10 mouse cellular contexts compared by ENCODE assay signal in the genomic region with DNA sequence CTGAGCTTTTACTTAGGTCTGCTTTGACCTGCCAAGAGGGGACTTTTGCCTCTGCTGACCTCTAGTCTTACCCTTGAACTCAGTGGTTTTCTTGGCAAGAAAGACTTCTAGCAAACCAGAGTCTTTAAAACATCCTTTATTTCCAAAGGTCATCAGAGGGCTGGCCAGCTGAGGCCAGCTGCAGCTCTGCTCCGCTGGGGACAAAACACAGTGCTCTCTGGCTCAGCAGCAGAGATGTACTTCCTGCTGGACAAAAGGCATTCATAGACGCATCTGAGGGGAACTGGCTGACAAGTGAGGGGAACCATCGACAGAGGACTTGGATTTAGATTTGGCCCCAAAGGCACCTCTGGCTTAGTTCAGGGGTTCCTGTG. TPM values are rescaled to one million over a fixed set of nuclear protein-coding genes. Genes with fewer than 3 reads are reported as not detected.
A peak's percentile ranks its signal among the peaks of the same experiment; 100 is the strongest.
DNase-seq lines count a peak whose midpoint lies in the region; ATAC-seq lines count a peak whose summit lies in the region.
"Had no signal": no experiment of that assay in that cellular context is flagged by ENCODE, and none has a peak within 500 bp of the region (broad histone marks: within the 10 kb centered on the region; RNA-seq: fewer than 3 reads in every experiment).

No protein-coding gene starts in this region.

- intact Hi-C loops in gastrocnemius, postnatal 14 days (cut with DNase I; ENCODE audit: low total_unique reads): no loop called here

- DNase-seq in adrenal gland, postnatal 14 days: peak; percentile 45
- DNase-seq in adrenal gland, adult 18-20 months (ENCODE audit: low spot score in 2 of 2): no peak
- peak; percentile 50 for DNase-seq in gastrocnemius, postnatal 14 days
- DNase-seq in heart, postnatal 4 days: peak; percentile 46
- DNase-seq in embryonic facial prominence, embryonic 10.5 days (ENCODE audit: low spot score): no peak
- DNase-seq in left cerebral cortex, adult 8-10 months (ENCODE audit: low spot score in 2 of 2): no peak

- 37% methylated on average over 3 of the region's 3 CpGs for WGBS in lung, embryonic 15.5 days
- 25% methylated on average over 3 of the region's 3 CpGs for WGBS in embryonic facial prominence, embryonic 10.5 days
- WGBS in forebrain, embryonic 12.5 days: 32% methylated on average over 3 of the region's 3 CpGs

- no peaks in the 10 kb centered on the region for H3K36me3 ChIP-seq in lung, embryonic 15.5 days
- H3K36me3 ChIP-seq in embryonic facial prominence, embryonic 10.5 days (replicated peaks): no peaks in the 10 kb centered on the region
- no peaks in the 10 kb centered on the region for H3K36me3 ChIP-seq in forebrain, embryonic 12.5 days (replicated peaks)
- H3K36me3 ChIP-seq: embryonic facial prominence, embryonic 15.5 days; midbrain, embryonic 12.5 days had no signal

- no peak for ATAC-seq in lung, embryonic 15.5 days (ENCODE audit: borderline replicate concordance, extremely low read depth, low FRiP score, low TSS enrichment)
- no peak for ATAC-seq in forebrain, embryonic 12.5 days (ENCODE audit: low FRiP score)

- H3K9me3 ChIP-seq in lung, embryonic 15.5 days: no peaks in the 10 kb centered on the region
- H3K9me3 ChIP-seq in embryonic facial prominence, embryonic 10.5 days: no peaks in the 10 kb centered on the region
- no peaks in the 10 kb centered on the region for H3K9me3 ChIP-seq in forebrain, embryonic 12.5 days
- H3K9me3 ChIP-seq: embryonic facial prominence, embryonic 15.5 days; midbrain, embryonic 12.5 days had no signal

- peak overlapping the region; percentile 20; the same call in 1 of the 2 replicates for H3K27ac ChIP-seq in lung, embryonic 15.5 days
- no peak overlapping the region for H3K27ac ChIP-seq in embryonic facial prominence, embryonic 10.5 days (replicated peaks)
- H3K27ac ChIP-seq in forebrain, embryonic 12.5 days: no peak overlapping the region
- H3K27ac ChIP-seq: embryonic facial prominence, embryonic 15.5 days; midbrain, embryonic 12.5 days had no signal

- H3K4me2 ChIP-seq in lung, embryonic 15.5 days: no peak overlapping the region
- no peak overlapping the region for H3K4me2 ChIP-seq in forebrain, embryonic 12.5 days
- H3K4me2 ChIP-seq: embryonic facial prominence, embryonic 15.5 days; midbrain, embryonic 12.5 days had no signal

- H3K27me3 ChIP-seq in lung, embryonic 15.5 days: no peaks in the 10 kb centered on the region
- H3K27me3 ChIP-seq in embryonic facial prominence, embryonic 10.5 days (replicated peaks; ENCODE audit: low read depth, poor library complexity, severe bottlenecking): no peaks in the 10 kb centered on the region
- no peaks in the 10 kb centered on the region for H3K27me3 ChIP-seq in forebrain, embryonic 12.5 days
- H3K27me3 ChIP-seq: embryonic facial prominence, embryonic 15.5 days; midbrain, embryonic 12.5 days had no signal

- H3K9ac ChIP-seq in lung, embryonic 15.5 days: no peak overlapping the region
- H3K9ac ChIP-seq in forebrain, embryonic 12.5 days: no peak overlapping the region
- H3K9ac ChIP-seq: embryonic facial prominence, embryonic 15.5 days; midbrain, embryonic 12.5 days had no signal

- no peak overlapping the region for H3K4me3 ChIP-seq in lung, embryonic 15.5 days
- H3K4me3 ChIP-seq in embryonic facial prominence, embryonic 10.5 days: no peak overlapping the region
- H3K4me3 ChIP-seq in forebrain, embryonic 12.5 days (replicated peaks): no peak overlapping the region
- H3K4me3 ChIP-seq: embryonic facial prominence, embryonic 15.5 days; midbrain, embryonic 12.5 days had no signal

- H3K4me1 ChIP-seq in lung, embryonic 15.5 days: peaks cover 6% of the 10 kb centered on the region; the same call in 1 of the 2 replicates
- H3K4me1 ChIP-seq in embryonic facial prominence, embryonic 10.5 days: peaks cover 14% of the 10 kb centered on the region
- H3K4me1 ChIP-seq in forebrain, embryonic 12.5 days: no peaks in the 10 kb centered on the region
- H3K4me1 ChIP-seq: midbrain, embryonic 12.5 days had no signal

RNA-seq across cellular contexts. Expression of gene Zfp366, which starts 45.9 kb away (rescaled TPM):
- 10.3 and 12.3 TPM in 2 replicates for total RNA-seq in adrenal gland, postnatal 14 days (2021)
- total RNA-seq in adrenal gland, adult 18-20 months (2021): 1 to 10 TPM; 5.2 to 5.7 TPM
- total RNA-seq in gastrocnemius, postnatal 14 days (2021): 1 to 10 TPM; 6.0 to 7.4 TPM
- 10 to 100 TPM in 1 of 2 experiments, 1 to 10 TPM in 1; 7.2 to 10.1 TPM for total RNA-seq in heart, postnatal 4 days (2021)
- polyA plus RNA-seq in lung, embryonic 15.5 days (2015; fragmentation: Nextera tagmentation; extraction: Ambion mirVana): 0.96 and 1.2 TPM in 2 replicates
- polyA plus RNA-seq in embryonic facial prominence, embryonic 10.5 days (2016; fragmentation: Nextera tagmentation; extraction: Ambion mirVana): 0.35 and 0.56 TPM in 2 replicates
- polyA plus RNA-seq in forebrain, embryonic 12.5 days (2016; fragmentation: Nextera tagmentation; extraction: Ambion mirVana): 0.45 and 0.46 TPM in 2 replicates
- total RNA-seq in left cerebral cortex, adult 8-10 months (2022): 1 to 10 TPM; 3.1 to 4.1 (median 3.9) TPM

Comparison
In these comparisons a context has a peak if more than half of its experiments do, and no peak if none do; other contexts are left out.
1. DNase-seq: peak in adrenal gland, postnatal 14 days (single experiment), gastrocnemius, postnatal 14 days (single experiment) and heart, postnatal 4 days (single experiment); none in adrenal gland, adult 18-20 months (0 of 2), embryonic facial prominence, embryonic 10.5 days (single experiment) and left cerebral cortex, adult 8-10 months (0 of 2).